Comparison of ENCODE assay signal across 11 mouse cellular contexts in the genomic region with DNA sequence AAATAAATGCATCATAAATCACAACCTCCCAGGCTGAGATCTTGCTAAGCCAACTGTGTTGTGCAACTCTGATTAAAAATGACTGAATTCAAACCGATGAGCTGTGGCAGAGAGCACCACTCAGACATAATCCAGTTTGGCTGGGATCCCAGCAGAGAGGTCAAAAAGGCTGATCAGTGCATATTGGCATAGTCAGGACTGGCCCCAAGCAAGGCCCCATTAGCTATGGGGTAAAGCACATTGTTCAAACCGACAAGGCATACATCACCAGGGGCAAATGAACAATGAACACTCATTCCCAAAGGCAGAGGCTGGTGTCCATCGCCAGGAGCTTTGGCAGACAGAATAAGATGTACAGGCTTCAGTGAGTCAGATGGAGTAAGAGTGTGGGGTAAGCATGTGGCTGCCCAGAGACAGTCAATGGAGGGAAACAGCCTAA.
DNase-seq lines count a peak whose midpoint lies in the region; ATAC-seq and TF ChIP-seq lines count a peak whose summit lies in the region.
"Had no signal": no experiment of that assay in that cellular context is flagged by ENCODE, and none has a peak within 500 bp of the region (broad histone marks: within the 10 kb centered on the region; RNA-seq: fewer than 3 reads in every experiment).

No protein-coding gene starts in this region.

- 39% methylated on average over 3 of the region's 3 CpGs for WGBS in lung, embryonic 14.5 days

- 0 out of 2 replicates have a peak, but pooled peaks cover 1% of the 10 kb centered on the region for H3K36me3 ChIP-seq in lung, embryonic 14.5 days (ENCODE audit: insufficient read depth)

- no peak overlapping the region for H3K4me2 ChIP-seq in lung, embryonic 14.5 days
- H3K4me2 ChIP-seq: limb, embryonic 15.5 days had no signal

- peak; percentile 95 for ATAC-seq in lung, embryonic 14.5 days (ENCODE audit: insufficient read depth)
- ATAC-seq in cerebellum, adult (ENCODE audit: insufficient number of reproducible peaks, low FRiP score, low TSS enrichment), result no peak
- ATAC-seq: inflammation-experienced regulatory T-cells, adult 6 months had no signal

- H3K4me3 ChIP-seq in lung, embryonic 14.5 days (ENCODE audit: low read depth, low read length), result no peak overlapping the region
- H3K4me3 ChIP-seq: limb, embryonic 15.5 days had no signal

- no peaks in the 10 kb centered on the region for H3K9me3 ChIP-seq in lung, embryonic 14.5 days (ENCODE audit: low read depth, low read length)
- H3K9me3 ChIP-seq: limb, embryonic 15.5 days had no signal

- H3K27ac ChIP-seq in lung, embryonic 14.5 days (ENCODE audit: low read depth), result no peak overlapping the region; the same call in 1 of the 2 replicates
- H3K27ac ChIP-seq: limb, embryonic 15.5 days had no signal

- TF ChIP-seq CTCF in lung, embryonic 14.5 days (IDR thresholded peaks at IDR 0.05; ENCODE audit: low read depth), result no peak

- no peaks in the 10 kb centered on the region for H3K27me3 ChIP-seq in lung, embryonic 14.5 days (ENCODE audit: insufficient read depth, low read length)
- H3K27me3 ChIP-seq: limb, embryonic 15.5 days had no signal

- H3K9ac ChIP-seq in lung, embryonic 14.5 days, result no peak overlapping the region
- H3K9ac ChIP-seq: limb, embryonic 15.5 days had no signal

- no peaks in the 10 kb centered on the region; the same call in 1 of the 2 replicates for H3K4me1 ChIP-seq in lung, embryonic 14.5 days (ENCODE audit: insufficient read depth)
- H3K4me1 ChIP-seq: limb, embryonic 15.5 days had no signal

- peak; percentile 45 for DNase-seq in adrenal gland, postnatal 10 days
- no peak for DNase-seq in adrenal gland, adult 8-10 months
- peak; percentile 89 for DNase-seq in lung, embryonic 14.5 days
- DNase-seq in lung, postnatal 25 days (ENCODE audit: low spot score), result no peak
- peak; percentile 38 to 56 for DNase-seq in lung, postnatal 4 days
- peak; percentile 7 for DNase-seq in skeletal muscle tissue, adult 2 months (ENCODE audit: low read depth, low spot score)
- no peak for DNase-seq in layer of hippocampus, postnatal 25 days (ENCODE audit: extremely low spot score in 1 of 2, low spot score in 1 of 2)
- DNase-seq: right cerebral cortex, postnatal 25 days had no signal

Comparison
In these comparisons a context has a peak if more than half of its experiments do, and no peak if none do; other contexts are left out.
1. DNase-seq: peak in adrenal gland, postnatal 10 days (single experiment), lung, embryonic 14.5 days (single experiment), lung, postnatal 4 days (2 of 2) and skeletal muscle tissue, adult 2 months (single experiment); none in adrenal gland, adult 8-10 months (single experiment), lung, postnatal 25 days (single experiment) and layer of hippocampus, postnatal 25 days (0 of 2).